ENCODE assay signal across 11 mouse cellular contexts in genomic region chr11:17004899-17005846, GRCm38 (mm10). TPM values are rescaled to one million over a fixed set of nuclear protein-coding genes. Genes with fewer than 3 reads are reported as not detected.
A peak's percentile ranks its signal among the peaks of the same experiment; 100 is the strongest.
DNase-seq lines count a peak whose midpoint lies in the region; ATAC-seq lines count a peak whose summit lies in the region.
"Had no signal": no experiment of that assay in that cellular context is flagged by ENCODE, and none has a peak within 500 bp of the region (broad histone marks: within the 10 kb centered on the region; RNA-seq: fewer than 3 reads in every experiment).

No protein-coding gene starts in this region.

- H3K4me3 ChIP-seq in kidney, embryonic 15.5 days (replicated peaks) = no peak overlapping the region
- H3K4me3 ChIP-seq: hindbrain, embryonic 15.5 days had no signal

- DNase-seq in left cerebral cortex, adult 9 months (ENCODE audit: low spot score in 2 of 2) = peak; percentile 39 to 43
- no peak for DNase-seq in left cerebral cortex, postnatal 4 days
- peak; percentile 70 for DNase-seq in brain, adult 2 months (ENCODE audit: low read depth, low spot score)
- peak; percentile 15 to 21 for DNase-seq in heart, postnatal 10 days
- no peak for DNase-seq in layer of hippocampus, adult 9-10 months (ENCODE audit: low spot score)
- no peak for DNase-seq in urinary bladder, postnatal 4 days (ENCODE audit: low spot score in 2 of 2)
- DNase-seq: cerebellum, adult 11 months had no signal

- H3K4me1 ChIP-seq in kidney, embryonic 15.5 days = no peaks in the 10 kb centered on the region
- H3K4me1 ChIP-seq: hindbrain, embryonic 15.5 days had no signal

- peak; percentile 92 for ATAC-seq in megakaryocyte-erythroid progenitor cell, adult 5-6 weeks (replicated peaks; ENCODE audit: low FRiP score, low TSS enrichment, poor library complexity, severe bottlenecking)
- no peak for ATAC-seq in kidney, embryonic 15.5 days (replicated peaks; ENCODE audit: low FRiP score)

- intact Hi-C loops in left cerebral cortex, postnatal 4 days (cut with DNase I) = no loop called here
- intact Hi-C loops in heart, postnatal 10 days (cut with DNase I) = no loop called here

- WGBS in kidney, embryonic 15.5 days = 75% methylated on average over 4 of the region's 4 CpGs

- no peak overlapping the region for H3K4me2 ChIP-seq in kidney, embryonic 15.5 days
- H3K4me2 ChIP-seq: hindbrain, embryonic 15.5 days; midbrain, embryonic 11.5 days had no signal

- no peak overlapping the region for H3K9ac ChIP-seq in kidney, embryonic 15.5 days
- H3K9ac ChIP-seq: hindbrain, embryonic 15.5 days had no signal

- no peaks in the 10 kb centered on the region for H3K27me3 ChIP-seq in kidney, embryonic 15.5 days
- H3K27me3 ChIP-seq: hindbrain, embryonic 15.5 days had no signal

- no peaks in the 10 kb centered on the region for H3K36me3 ChIP-seq in kidney, embryonic 15.5 days
- H3K36me3 ChIP-seq: hindbrain, embryonic 15.5 days had no signal

- H3K9me3 ChIP-seq in kidney, embryonic 15.5 days (replicated peaks) = no peaks in the 10 kb centered on the region
- H3K9me3 ChIP-seq: hindbrain, embryonic 15.5 days had no signal

- no peak overlapping the region for H3K27ac ChIP-seq in kidney, embryonic 15.5 days
- H3K27ac ChIP-seq: hindbrain, embryonic 15.5 days had no signal

RNA-seq across cellular contexts. Expression of gene Cnrip1, which starts 46.2 kb away (rescaled TPM):
- total RNA-seq in left cerebral cortex, postnatal 4 days (2021) = 100 to 1,000 TPM; 191 to 194 TPM
- 1 to 10 TPM; 7.1 to 8.9 TPM for total RNA-seq in heart, postnatal 10 days (2021)
- total RNA-seq in megakaryocyte-erythroid progenitor cell, adult 5-6 weeks (2014; fragmentation: Nextera tagmentation) = 0.70 and 0.92 TPM in 2 replicates
- 2.0 and 2.7 TPM in 2 replicates for total RNA-seq in megakaryocyte-erythroid progenitor cell, adult 5-6 weeks (2017)
- 30.0 and 34.2 TPM in 2 replicates for polyA plus RNA-seq in kidney, embryonic 15.5 days (2015; fragmentation: Nextera tagmentation; extraction: Ambion mirVana)

RNA-seq across cellular contexts. Expression of gene Plek, which starts 47.0 kb away (rescaled TPM):
- 1 to 10 TPM; 4.4 to 4.5 TPM for total RNA-seq in left cerebral cortex, postnatal 4 days (2021)
- 1 to 10 TPM; 3.0 to 3.1 TPM for total RNA-seq in heart, postnatal 10 days (2021)
- 1.7 and 10.1 TPM in 2 replicates for total RNA-seq in megakaryocyte-erythroid progenitor cell, adult 5-6 weeks (2014; fragmentation: Nextera tagmentation)
- 27.3 and 65.3 TPM in 2 replicates for total RNA-seq in megakaryocyte-erythroid progenitor cell, adult 5-6 weeks (2017)
- 1.6 and 2.9 TPM in 2 replicates for polyA plus RNA-seq in kidney, embryonic 15.5 days (2015; fragmentation: Nextera tagmentation; extraction: Ambion mirVana)

RNA-seq across cellular contexts. Expression of gene Fbxo48, which starts 54.0 kb away (rescaled TPM):
- total RNA-seq in left cerebral cortex, postnatal 4 days (2021) = 1 to 10 TPM; 2.2 to 2.5 TPM
- total RNA-seq in heart, postnatal 10 days (2021) = under 1 TPM; 0.67 to 0.94 TPM
- 11.2 and 17.8 TPM in 2 replicates for total RNA-seq in megakaryocyte-erythroid progenitor cell, adult 5-6 weeks (2014; fragmentation: Nextera tagmentation)
- total RNA-seq in megakaryocyte-erythroid progenitor cell, adult 5-6 weeks (2017) = 10.0 and 11.0 TPM in 2 replicates
- polyA plus RNA-seq in kidney, embryonic 15.5 days (2015; fragmentation: Nextera tagmentation; extraction: Ambion mirVana) = 1.3 and 1.4 TPM in 2 replicates

Comparison
In these comparisons a context has a peak if more than half of its experiments do, and no peak if none do; other contexts are left out.
1. DNase-seq: peak in left cerebral cortex, adult 9 months (2 of 2), brain, adult 2 months (single experiment) and heart, postnatal 10 days (2 of 2); none in left cerebral cortex, postnatal 4 days (single experiment), layer of hippocampus, adult 9-10 months (single experiment) and urinary bladder, postnatal 4 days (0 of 2).
2. RNA of gene Cnrip1, which starts 46.2 kb away (total RNA-seq): 191 to 194 TPM in left cerebral cortex, postnatal 4 days; 7.1 to 8.9 TPM in heart, postnatal 10 days and 0.70 to 2.7 TPM in megakaryocyte-erythroid progenitor cell, adult 5-6 weeks; every median in the first group is over 10 times any median in the second.